Mouse (Mus musculus): ENCODE results near the gene Sugp1. TPM values are rescaled to one million over a fixed set of nuclear protein-coding genes. Genes with fewer than 3 reads are reported as not detected.
A peak's percentile ranks its signal among the peaks of the same experiment; 100 is the strongest.
"Not testable (repeated sequence)": the region's sequence is repeated elsewhere in the genome, so short reads cannot be mapped to it uniquely, and the experiment has no call there.

Gene Sugp1
- total RNA-seq, 2 experiments from 2014 or later, result 10.6 to 15.6 TPM

- peak; percentile 33 for ATAC-seq (replicated peaks; ENCODE audit: low FRiP score, poor library complexity, severe bottlenecking)
Measured at GRCm38 (mm10) chr8:70041885-70042546, 597 bp upstream of the Sugp1 start.

GRCm38 (mm10) chr8:70043996-70044395 is 1.4 kb downstream of the Sugp1 start:
- no peak for ATAC-seq (replicated peaks; ENCODE audit: low FRiP score, poor library complexity, severe bottlenecking)

- no peak for ATAC-seq (replicated peaks; ENCODE audit: low FRiP score, poor library complexity, severe bottlenecking)
Measured at GRCm38 (mm10) chr8:70049662-70050061, 7.0 kb downstream of the Sugp1 start.

- ATAC-seq (replicated peaks; ENCODE audit: low FRiP score, poor library complexity, severe bottlenecking), result not testable (repeated sequence)
Measured at GRCm38 (mm10) chr8:70050434-70050833, 7.8 kb downstream of the Sugp1 start.

- no peak for ATAC-seq (replicated peaks; ENCODE audit: low FRiP score, poor library complexity, severe bottlenecking)
Measured at GRCm38 (mm10) chr8:70057721-70058120, 15.1 kb downstream of the Sugp1 start.

GRCm38 (mm10) chr8:70071836-70072440 is 29.3 kb downstream of the Sugp1 start:
- no peak for ATAC-seq (replicated peaks; ENCODE audit: low FRiP score, poor library complexity, severe bottlenecking)

- no peak for ATAC-seq (replicated peaks; ENCODE audit: low FRiP score, poor library complexity, severe bottlenecking)
Measured at GRCm38 (mm10) chr8:70072441-70073069, 29.9 kb downstream of the Sugp1 start, which contains the start of gene Tm6sf2. Tm6sf2 (plus strand) TSS chr8:70072924.

- no peak for ATAC-seq (replicated peaks; ENCODE audit: low FRiP score, poor library complexity, severe bottlenecking)
Measured at GRCm38 (mm10) chr8:70073120-70073519, 30.5 kb downstream of the Sugp1 start.

GRCm38 (mm10) chr8:70073682-70074081 is 31.1 kb downstream of the Sugp1 start:
- no peak for ATAC-seq (replicated peaks; ENCODE audit: low FRiP score, poor library complexity, severe bottlenecking)

GRCm38 (mm10) chr8:70081976-70082375 is 39.4 kb downstream of the Sugp1 start:
- ATAC-seq (replicated peaks; ENCODE audit: low FRiP score, poor library complexity, severe bottlenecking), result no peak

- ATAC-seq (replicated peaks; ENCODE audit: low FRiP score, poor library complexity, severe bottlenecking), result no peak
Measured at GRCm38 (mm10) chr8:70083285-70083684, 40.7 kb downstream of the Sugp1 start, which contains the start of gene Hapln4. Hapln4 (plus strand) TSS chr8:70083457.

- 0 out of 2 replicates have a peak, but pooled peaks have one; percentile 22 for ATAC-seq (replicated peaks; ENCODE audit: low FRiP score, poor library complexity, severe bottlenecking)
Measured at GRCm38 (mm10) chr8:70084191-70085065, 41.8 kb downstream of the Sugp1 start.

- no peak for ATAC-seq (replicated peaks; ENCODE audit: low FRiP score, poor library complexity, severe bottlenecking)
Measured at GRCm38 (mm10) chr8:70086151-70086550, 43.5 kb downstream of the Sugp1 start.

GRCm38 (mm10) chr8:70087237-70087636 is 44.6 kb downstream of the Sugp1 start:
- ATAC-seq (replicated peaks; ENCODE audit: low FRiP score, poor library complexity, severe bottlenecking), result no peak

GRCm38 (mm10) chr8:70087836-70088650 is 45.4 kb downstream of the Sugp1 start:
- ATAC-seq (replicated peaks; ENCODE audit: low FRiP score, poor library complexity, severe bottlenecking), result no peak

- ATAC-seq (replicated peaks; ENCODE audit: low FRiP score, poor library complexity, severe bottlenecking), result no peak
Measured at GRCm38 (mm10) chr8:70089296-70089960, 46.8 kb downstream of the Sugp1 start.

- ATAC-seq (replicated peaks; ENCODE audit: low FRiP score, poor library complexity, severe bottlenecking), result no peak
Measured at GRCm38 (mm10) chr8:70092786-70093185, 50.2 kb downstream of the Sugp1 start.

GRCm38 (mm10) chr8:70099276-70099675 is 56.7 kb downstream of the Sugp1 start:
- no peak for ATAC-seq (replicated peaks; ENCODE audit: low FRiP score, poor library complexity, severe bottlenecking)

- no peak for ATAC-seq (replicated peaks; ENCODE audit: low FRiP score, poor library complexity, severe bottlenecking)
Measured at GRCm38 (mm10) chr8:70100241-70100640, 57.6 kb downstream of the Sugp1 start.
